Mouse (Mus musculus): ENCODE data around the gene Rasl12.

DNA sequence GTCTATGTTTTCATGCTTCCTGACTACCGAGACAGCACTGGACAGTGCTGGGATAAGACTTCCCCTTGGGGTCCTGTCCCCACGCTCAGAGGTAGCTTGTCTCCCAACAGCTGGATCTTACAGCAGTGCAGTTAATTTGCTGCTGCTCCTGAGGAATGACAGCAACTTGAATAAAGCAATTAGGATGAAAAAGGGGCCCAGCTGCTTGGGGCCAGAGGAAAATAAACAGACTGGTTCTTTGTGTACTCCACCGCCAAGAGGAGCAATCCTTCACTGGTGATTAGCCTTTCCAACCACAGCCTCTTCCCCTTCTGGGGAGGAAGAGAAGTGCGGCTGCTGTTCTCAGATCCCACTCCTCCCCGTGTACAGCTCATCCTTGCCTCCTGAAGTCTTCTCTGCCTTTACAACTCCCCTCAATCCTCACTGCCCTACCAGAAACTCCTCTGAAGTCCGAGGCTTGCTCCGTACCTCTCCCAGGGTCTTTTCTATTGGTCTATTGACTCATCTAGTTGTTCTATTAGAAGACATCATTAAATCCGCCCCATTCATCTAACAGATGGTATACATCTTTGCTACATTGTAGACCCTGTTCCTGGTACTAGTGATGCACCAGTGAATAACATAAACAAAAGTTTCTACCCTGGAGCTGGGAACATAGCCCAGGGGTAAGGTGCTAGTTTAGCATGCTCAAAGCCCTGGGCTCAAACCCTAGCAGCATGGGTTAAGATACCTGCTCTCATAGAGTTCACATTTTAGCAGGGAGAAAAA is 11.7 kb upstream of the Rasl12 start:
- TF ChIP-seq CTCF (conservative IDR thresholded peaks at IDR 0.05 in 1 of 2, IDR thresholded peaks at IDR 0.05 in 1 of 2; ENCODE audit: low read depth in 2 of 2, low read length in 2 of 2), result no peak
- TF ChIP-seq POLR2A (IDR thresholded peaks at IDR 0.05; ENCODE audit: low read depth, low read length), result no peak
- TF ChIP-seq GABPA (IDR thresholded peaks at IDR 0.05; ENCODE audit: insufficient replicate concordance, low read depth, low read length), result no peak
- no peak for TF ChIP-seq UBTF (IDR thresholded peaks at IDR 0.05; ENCODE audit: low read depth, low read length)
- no peak for TF ChIP-seq PAX5 (IDR thresholded peaks at IDR 0.05; ENCODE audit: low read length)
- TF ChIP-seq USF1 (IDR thresholded peaks at IDR 0.05; ENCODE audit: low read depth, low read length), result no peak
- TF ChIP-seq CHD2 (IDR thresholded peaks at IDR 0.05; ENCODE audit: low read length), result no peak
- no peak for TF ChIP-seq RCOR1 (conservative IDR thresholded peaks at IDR 0.05; ENCODE audit: low read depth, low read length)
- TF ChIP-seq TBP (conservative IDR thresholded peaks at IDR 0.05; ENCODE audit: low read depth, low read length), result no peak
- TF ChIP-seq MAZ (IDR thresholded peaks at IDR 0.05; ENCODE audit: low read depth, low read length), result no peak
- TF ChIP-seq MAX (IDR thresholded peaks at IDR 0.05; ENCODE audit: low read length), result no peak

All from CH12.LX (cell line).